Mouse (Mus musculus): ENCODE measurements at regions not wholly inside any gene's neighbourhood (a gene's known extent, or its start where the extent isn't known, plus 50 kb on each side); places are given as distances from the start of the nearest gene placed in this dataset.

- no peak overlapping the region for H3K4me2 ChIP-seq (ENCODE audit: low read depth, low read length, severe bottlenecking)
- H3K36me3 ChIP-seq (ENCODE audit: control insufficient read depth, insufficient read depth, low read length), result no peaks in the 10 kb centered on the region
- no peak overlapping the region for H3K4me3 ChIP-seq (ENCODE audit: low read depth, low read length)
- DNase-seq (ENCODE audit: low spot score) (no peak), ATAC-seq (replicated peaks; ENCODE audit: low FRiP score) (no peak)
- 91% methylated on average over 3 of the region's 3 CpGs for WGBS
- H3K9me3 ChIP-seq (ENCODE audit: control insufficient read depth, low read length), result no peaks in the 10 kb centered on the region
- no peak overlapping the region for H3K9ac ChIP-seq (ENCODE audit: low read length)
- H3K27ac ChIP-seq (ENCODE audit: low read depth, low read length), result no peak overlapping the region
- no peaks in the 10 kb centered on the region for H3K27me3 ChIP-seq (ENCODE audit: control insufficient read depth, insufficient read depth, low read length)
- no peaks in the 10 kb centered on the region for H3K4me1 ChIP-seq (replicated peaks; ENCODE audit: control insufficient read depth, insufficient read depth, low read length)
These were observed 361.3 kb upstream of the Nt5c1b start for GRCm38 (mm10) chr12:10008473-10008872.

DNA sequence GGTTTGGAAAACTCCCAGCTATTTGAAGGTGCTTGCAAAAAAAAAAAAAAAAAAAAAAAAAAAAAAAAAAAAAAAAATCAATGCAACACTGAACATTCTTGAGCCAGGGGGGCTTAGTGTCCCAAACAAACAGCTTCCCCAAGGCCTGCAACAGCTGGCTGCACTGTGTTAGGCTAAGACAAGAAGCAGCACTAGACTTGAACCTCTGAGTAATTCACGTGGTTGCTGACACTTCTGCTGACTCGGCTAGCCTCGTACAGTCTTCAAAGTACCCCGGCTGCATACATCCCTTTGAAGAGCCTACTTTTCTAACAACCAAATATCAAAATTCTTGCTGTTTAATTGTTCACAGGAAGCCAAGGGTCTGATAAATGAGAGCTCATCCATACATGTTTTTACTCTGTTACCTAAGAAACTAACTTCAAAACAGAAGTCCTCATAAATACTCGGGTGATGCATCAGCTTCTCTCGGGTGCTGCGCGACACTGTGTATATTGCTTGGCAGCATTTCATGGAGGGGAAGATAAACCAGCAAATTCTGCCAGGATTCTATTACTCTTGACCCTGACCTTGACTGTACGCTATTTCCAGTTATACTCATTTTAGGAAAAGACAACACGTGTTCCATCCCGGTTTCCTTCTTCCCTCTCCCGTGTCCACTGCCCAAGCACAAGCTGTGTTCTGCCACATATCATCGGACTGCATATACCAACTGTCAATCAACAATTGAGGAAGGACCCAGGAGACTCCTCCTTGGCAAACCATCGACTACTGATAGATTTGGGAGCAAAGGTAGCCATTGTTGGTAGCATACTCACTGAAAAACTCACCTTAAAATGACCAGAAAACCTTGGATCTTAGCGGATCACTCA lies 352.8 kb upstream of the Nt5c1b start:
- H3K4me1 ChIP-seq (replicated peaks; ENCODE audit: control insufficient read depth, insufficient read depth, low read length), result no peaks in the 10 kb centered on the region
- no peaks in the 10 kb centered on the region for H3K9me3 ChIP-seq (ENCODE audit: control insufficient read depth, low read length)
- H3K4me3 ChIP-seq (ENCODE audit: low read depth, low read length), result no peak overlapping the region
- DNase-seq (ENCODE audit: low spot score) (no peak), ATAC-seq (replicated peaks; ENCODE audit: low FRiP score) (no peak)
- 86% methylated on average over 15 of the region's 15 CpGs for WGBS
- no peaks in the 10 kb centered on the region for H3K36me3 ChIP-seq (ENCODE audit: control insufficient read depth, insufficient read depth, low read length)
- H3K9ac ChIP-seq (ENCODE audit: low read length), result no peak overlapping the region
- no peaks in the 10 kb centered on the region for H3K27me3 ChIP-seq (ENCODE audit: control insufficient read depth, insufficient read depth, low read length)
- H3K27ac ChIP-seq (ENCODE audit: low read depth, low read length), result no peak overlapping the region
- H3K4me2 ChIP-seq (ENCODE audit: low read depth, low read length, severe bottlenecking), result no peak overlapping the region

DNA sequence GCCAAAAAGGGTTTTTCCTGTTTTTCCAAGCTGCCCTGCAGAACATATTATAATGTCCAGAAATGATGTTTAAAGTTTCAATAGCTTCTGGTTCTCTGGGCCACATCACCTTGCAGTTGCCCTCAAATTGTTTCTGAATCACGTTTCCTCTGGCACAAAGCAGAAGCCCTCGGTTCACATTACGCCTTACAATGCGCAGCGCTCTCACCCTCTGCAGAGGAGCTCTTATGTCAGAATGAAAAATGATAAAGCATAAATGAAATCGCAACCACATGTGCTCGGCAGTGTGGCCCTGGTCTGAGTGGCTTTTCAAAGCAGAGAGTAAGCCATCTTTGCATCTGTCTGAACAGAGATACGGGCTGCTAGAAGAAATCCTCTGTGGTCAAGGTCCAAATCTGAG lies 334.3 kb upstream of the Nt5c1b start:
- ATAC-seq (replicated peaks; ENCODE audit: low FRiP score), result no peak
- no peak overlapping the region for H3K9ac ChIP-seq (ENCODE audit: low read length)
- no peak overlapping the region for H3K4me3 ChIP-seq (ENCODE audit: low read depth, low read length)
- no peaks in the 10 kb centered on the region for H3K9me3 ChIP-seq (ENCODE audit: control insufficient read depth, low read length)
- 88% methylated on average over 8 of the region's 8 CpGs for WGBS
- no peak for DNase-seq (ENCODE audit: low spot score)
- H3K36me3 ChIP-seq (ENCODE audit: control insufficient read depth, insufficient read depth, low read length), result no peaks in the 10 kb centered on the region
- no peak overlapping the region for H3K4me2 ChIP-seq (ENCODE audit: low read depth, low read length, severe bottlenecking)
- no peaks in the 10 kb centered on the region for H3K4me1 ChIP-seq (replicated peaks; ENCODE audit: control insufficient read depth, insufficient read depth, low read length)
- H3K27me3 ChIP-seq (ENCODE audit: control insufficient read depth, insufficient read depth, low read length), result no peaks in the 10 kb centered on the region
- no peak overlapping the region for H3K27ac ChIP-seq (ENCODE audit: low read depth, low read length)

GRCm38 (mm10) chr12:10062006-10062514 lies 307.7 kb upstream of the Nt5c1b start:
- no peak for DNase-seq (ENCODE audit: low spot score)
- Histone ChIP-seq H3K36me3 (ENCODE audit: control insufficient read depth, insufficient read depth, low read length) (no peaks in the 10 kb centered on the region), H3K9ac (ENCODE audit: low read length) (no peak overlapping the region), H3K4me3 (ENCODE audit: low read depth, low read length) (no peak overlapping the region), H3K4me2 (ENCODE audit: low read depth, low read length, severe bottlenecking) (no peak overlapping the region), H3K9me3 (ENCODE audit: control insufficient read depth, low read length) (no peaks in the 10 kb centered on the region), H3K4me1 (replicated peaks; ENCODE audit: control insufficient read depth, insufficient read depth, low read length) (no peaks in the 10 kb centered on the region), H3K27me3 (ENCODE audit: control insufficient read depth, insufficient read depth, low read length) (no peaks in the 10 kb centered on the region), H3K27ac (ENCODE audit: low read depth, low read length) (no peak overlapping the region)
- 57% methylated on average over 1 of the region's 1 CpGs for WGBS
- no peak for ATAC-seq (replicated peaks; ENCODE audit: low FRiP score)

DNA sequence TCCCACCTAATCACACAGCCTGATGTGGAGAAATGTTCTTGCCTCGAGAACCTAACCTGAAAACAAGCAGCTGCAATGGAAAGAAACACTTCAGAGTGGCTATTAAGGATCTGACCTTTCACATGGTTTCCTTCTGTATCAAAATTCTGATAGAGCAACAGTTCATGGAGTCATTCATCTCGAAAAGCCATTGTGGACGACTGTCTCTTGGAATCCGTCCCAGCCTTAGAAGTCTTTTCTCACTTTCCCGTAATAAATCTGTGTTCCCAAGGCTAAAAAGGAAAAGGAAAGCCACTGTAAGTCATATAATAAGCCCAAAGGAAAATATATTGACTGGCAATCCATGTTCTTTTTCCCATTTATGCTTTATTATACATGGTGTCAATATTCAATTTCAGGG lies 291.4 kb upstream of the Nt5c1b start:
- 84% methylated on average over 5 of the region's 5 CpGs for WGBS
- H3K4me2 ChIP-seq (ENCODE audit: low read depth, low read length, severe bottlenecking), result no peak overlapping the region
- H3K36me3 ChIP-seq (ENCODE audit: control insufficient read depth, insufficient read depth, low read length), result no peaks in the 10 kb centered on the region
- H3K27ac ChIP-seq (ENCODE audit: low read depth, low read length), result no peak overlapping the region
- no peaks in the 10 kb centered on the region for H3K4me1 ChIP-seq (replicated peaks; ENCODE audit: control insufficient read depth, insufficient read depth, low read length)
- no peaks in the 10 kb centered on the region for H3K9me3 ChIP-seq (ENCODE audit: control insufficient read depth, low read length)
- no peak for ATAC-seq (replicated peaks; ENCODE audit: low FRiP score)
- no peak overlapping the region for H3K4me3 ChIP-seq (ENCODE audit: low read depth, low read length)
- DNase-seq (ENCODE audit: low spot score), result no peak
- H3K9ac ChIP-seq (ENCODE audit: low read length), result no peak overlapping the region
- H3K27me3 ChIP-seq (ENCODE audit: control insufficient read depth, insufficient read depth, low read length), result no peaks in the 10 kb centered on the region

GRCm38 (mm10) chr12:10079482-10079881 lies 290.3 kb upstream of the Nt5c1b start:
- H3K9ac ChIP-seq (ENCODE audit: low read length), result no peak overlapping the region
- ATAC-seq (replicated peaks; ENCODE audit: low FRiP score), result no peak
- 88% methylated on average over 9 of the region's 9 CpGs for WGBS

GRCm38 (mm10) chr12:10112874-10113453 lies 256.8 kb upstream of the Nt5c1b start:
- Histone ChIP-seq H3K36me3 (ENCODE audit: control insufficient read depth, insufficient read depth, low read length) (no peaks in the 10 kb centered on the region), H3K27ac (ENCODE audit: low read depth, low read length) (no peak overlapping the region), H3K4me2 (ENCODE audit: low read depth, low read length, severe bottlenecking) (no peak overlapping the region), H3K4me3 (ENCODE audit: low read depth, low read length) (no peak overlapping the region), H3K4me1 (replicated peaks; ENCODE audit: control insufficient read depth, insufficient read depth, low read length) (no peaks in the 10 kb centered on the region), H3K9ac (ENCODE audit: low read length) (no peak overlapping the region), H3K9me3 (ENCODE audit: control insufficient read depth, low read length) (no peaks in the 10 kb centered on the region), H3K27me3 (ENCODE audit: control insufficient read depth, insufficient read depth, low read length) (no peaks in the 10 kb centered on the region)
- 86% methylated on average over 1 of the region's 1 CpGs for WGBS
- no peak for DNase-seq (ENCODE audit: low spot score)
- no peak for ATAC-seq (replicated peaks; ENCODE audit: low FRiP score)

More at GRCm38 (mm10) chr12:10079482-10079881, 290.3 kb upstream of the Nt5c1b start:
- Histone ChIP-seq H3K27ac (ENCODE audit: low read depth, low read length) (no peak overlapping the region), H3K36me3 (ENCODE audit: control insufficient read depth, insufficient read depth, low read length) (no peaks in the 10 kb centered on the region), H3K4me2 (ENCODE audit: low read depth, low read length, severe bottlenecking) (no peak overlapping the region), H3K4me1 (replicated peaks; ENCODE audit: control insufficient read depth, insufficient read depth, low read length) (no peaks in the 10 kb centered on the region), H3K9me3 (ENCODE audit: control insufficient read depth, low read length) (no peaks in the 10 kb centered on the region), H3K27me3 (ENCODE audit: control insufficient read depth, insufficient read depth, low read length) (no peaks in the 10 kb centered on the region), H3K4me3 (ENCODE audit: low read depth, low read length) (no peak overlapping the region)
- DNase-seq (ENCODE audit: low spot score), result no peak

DNA sequence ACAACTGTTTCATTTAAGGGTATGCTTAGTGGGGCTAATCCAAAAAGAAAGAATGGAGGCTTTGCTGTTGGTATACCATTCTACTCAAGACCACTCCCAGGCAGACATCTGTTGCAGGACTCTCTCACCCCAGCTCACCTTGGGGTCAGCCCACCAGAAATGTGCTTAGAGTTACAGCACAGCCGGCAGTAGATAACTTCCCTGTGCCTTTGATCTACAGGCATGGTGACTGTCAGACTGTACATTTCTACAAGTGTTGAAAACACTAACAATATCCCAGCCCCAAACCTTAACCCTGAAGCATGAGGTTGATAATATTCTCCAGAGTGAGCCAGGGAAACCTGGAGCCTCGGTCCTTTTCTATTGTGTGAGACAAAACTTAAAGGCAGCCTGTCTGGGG lies 247.7 kb upstream of the Nt5c1b start:
- Histone ChIP-seq H3K4me3 (ENCODE audit: low read depth, low read length) (no peak overlapping the region), H3K36me3 (ENCODE audit: control insufficient read depth, insufficient read depth, low read length) (no peaks in the 10 kb centered on the region), H3K9me3 (ENCODE audit: control insufficient read depth, low read length) (no peaks in the 10 kb centered on the region), H3K27ac (ENCODE audit: low read depth, low read length) (no peak overlapping the region), H3K27me3 (ENCODE audit: control insufficient read depth, insufficient read depth, low read length) (no peaks in the 10 kb centered on the region), H3K4me1 (replicated peaks; ENCODE audit: control insufficient read depth, insufficient read depth, low read length) (no peaks in the 10 kb centered on the region), H3K4me2 (ENCODE audit: low read depth, low read length, severe bottlenecking) (no peak overlapping the region), H3K9ac (ENCODE audit: low read length) (no peak overlapping the region)
- no peak for DNase-seq (ENCODE audit: low spot score)
- no peak for ATAC-seq (replicated peaks; ENCODE audit: low FRiP score)
- 72% methylated on average over 2 of the region's 2 CpGs for WGBS
